Mouse (Mus musculus): Measurements from ENCODE around the gene Arl2bp.

Arl2bp gene

DNA sequence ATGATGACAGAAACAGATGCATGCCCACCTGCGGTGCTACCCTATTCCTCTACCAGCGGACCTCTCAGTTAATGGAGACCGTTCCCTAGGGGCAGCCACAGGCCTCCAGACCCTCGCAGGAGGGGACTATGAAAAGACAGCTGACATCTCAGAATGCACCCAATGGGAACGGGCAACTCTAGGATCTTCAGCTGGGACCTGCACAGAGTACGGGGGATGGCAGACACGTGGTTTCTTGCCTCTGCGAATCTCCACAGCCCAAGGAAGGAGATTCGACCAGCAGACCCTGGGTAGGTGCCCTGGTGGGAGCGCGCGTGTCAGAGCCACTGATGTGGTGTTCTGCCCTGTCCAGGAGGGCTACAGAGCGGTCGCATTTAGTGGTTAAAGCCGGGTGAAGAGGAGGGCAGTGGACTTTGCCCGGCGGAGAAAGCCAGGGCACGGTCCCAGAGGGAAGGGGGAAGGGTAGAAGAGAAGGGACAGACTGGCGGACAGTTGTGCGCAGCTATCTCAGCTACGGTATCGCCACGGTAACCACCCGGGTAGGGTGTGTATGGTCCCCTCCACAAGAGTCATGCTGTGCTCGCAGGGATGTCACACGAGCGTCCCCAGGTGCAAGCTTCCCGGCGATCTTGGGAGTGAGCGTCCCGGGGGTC lies 29.1 kb downstream of the Arl2bp start:
- peak; percentile 53 for DNase-seq (ENCODE audit: extremely low spot score, low spot score)

GRCm38 (mm10) chr8:94695994-94696384 lies 29.6 kb downstream of the Arl2bp start, which contains the start of gene Pllp:
Pllp (minus strand) TSS chr8:94696278.
- no peak for DNase-seq (ENCODE audit: extremely low spot score, low spot score)

DNA sequence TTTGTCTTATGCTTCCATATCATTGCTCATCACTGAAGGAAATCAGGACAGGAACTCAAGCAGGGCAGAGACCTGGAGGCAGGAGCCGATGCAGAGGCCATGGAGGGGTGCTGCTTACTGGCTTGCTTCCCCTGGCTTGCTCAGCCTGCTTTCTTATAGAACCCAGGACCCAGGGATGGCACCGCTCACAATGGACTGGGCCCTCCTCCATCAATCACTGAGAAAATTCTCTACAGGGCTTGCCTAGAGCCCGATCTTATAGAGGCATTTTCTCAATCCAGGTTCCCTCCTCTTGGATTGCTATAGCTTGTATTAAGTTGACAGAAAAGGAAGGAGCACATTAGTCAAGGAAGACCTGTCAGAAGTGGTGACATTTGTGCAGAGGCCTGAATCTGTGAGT lies 30.2 kb downstream of the Arl2bp start:
- DNase-seq (ENCODE audit: extremely low spot score, low spot score), result no peak

GRCm38 (mm10) chr8:94697956-94698355 lies 31.6 kb downstream of the Arl2bp start:
- DNase-seq (ENCODE audit: extremely low spot score, low spot score), result no peak

- DNase-seq (ENCODE audit: extremely low spot score, low spot score), result no peak
Observed at GRCm38 (mm10) chr8:94699366-94699765, 33.0 kb downstream of the Arl2bp start.

GRCm38 (mm10) chr8:94700421-94700935 lies 34.1 kb downstream of the Arl2bp start:
- DNase-seq (ENCODE audit: extremely low spot score, low spot score), result no peak

GRCm38 (mm10) chr8:94702156-94702555 lies 35.8 kb downstream of the Arl2bp start:
- DNase-seq (ENCODE audit: extremely low spot score, low spot score), result no peak

DNA sequence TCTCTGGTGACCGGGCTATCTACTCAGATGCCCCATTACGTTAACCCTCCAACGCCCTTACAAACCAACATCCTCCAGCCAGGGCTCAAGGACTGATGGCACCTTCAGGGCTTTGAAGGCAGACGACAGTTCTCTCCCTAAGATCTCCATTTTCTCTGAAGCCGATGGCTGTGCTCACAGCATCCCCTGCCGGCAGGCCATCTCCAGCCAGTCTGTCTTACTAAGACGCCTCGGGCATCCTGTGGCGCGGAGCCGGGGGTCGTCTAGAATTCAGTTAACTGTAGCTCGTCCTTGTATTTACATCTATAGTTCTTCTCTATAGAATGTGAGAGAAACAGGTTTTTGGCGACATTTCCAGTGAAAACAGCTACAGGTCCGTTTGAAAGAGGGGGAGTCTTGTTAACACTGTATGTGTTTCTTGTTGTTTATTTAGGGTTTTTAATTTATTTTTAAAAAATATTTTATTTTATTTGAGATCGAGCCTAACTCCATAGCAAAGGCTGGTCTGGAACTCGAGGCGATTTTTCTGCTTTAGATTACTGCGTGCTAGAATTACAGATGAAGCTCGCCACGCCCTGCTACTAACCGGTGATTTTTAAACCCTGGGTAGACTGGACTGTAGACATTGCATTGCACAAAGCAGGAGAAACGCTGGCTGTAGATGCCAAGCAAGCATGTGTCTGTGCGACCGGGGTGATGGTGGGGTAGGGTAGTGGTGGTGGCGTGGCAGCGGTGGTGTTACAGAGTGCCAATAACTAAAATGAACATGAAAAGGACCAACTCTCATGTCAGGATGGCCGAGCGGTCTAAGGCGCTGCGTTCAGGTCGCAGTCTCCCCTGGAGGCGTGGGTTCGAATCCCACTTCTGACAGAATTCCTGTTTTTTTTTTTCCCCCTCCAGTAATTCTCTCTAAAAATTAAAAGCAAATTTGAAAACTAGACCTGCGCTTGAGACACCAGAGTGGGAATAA lies 36.7 kb downstream of the Arl2bp start:
- DNase-seq (ENCODE audit: extremely low spot score, low spot score), result peak; percentile 83

GRCm38 (mm10) chr8:94703972-94704668 lies 37.7 kb downstream of the Arl2bp start:
- DNase-seq (ENCODE audit: extremely low spot score, low spot score), result peak; percentile 100

- no peak for DNase-seq (ENCODE audit: extremely low spot score, low spot score)
Observed at GRCm38 (mm10) chr8:94704669-94704984, 38.2 kb downstream of the Arl2bp start.

- no peak for DNase-seq (ENCODE audit: extremely low spot score, low spot score)
Observed at GRCm38 (mm10) chr8:94705581-94706245, 39.3 kb downstream of the Arl2bp start.

- no peak for DNase-seq (ENCODE audit: extremely low spot score, low spot score)
Observed at GRCm38 (mm10) chr8:94706732-94707395, 40.5 kb downstream of the Arl2bp start.

DNA sequence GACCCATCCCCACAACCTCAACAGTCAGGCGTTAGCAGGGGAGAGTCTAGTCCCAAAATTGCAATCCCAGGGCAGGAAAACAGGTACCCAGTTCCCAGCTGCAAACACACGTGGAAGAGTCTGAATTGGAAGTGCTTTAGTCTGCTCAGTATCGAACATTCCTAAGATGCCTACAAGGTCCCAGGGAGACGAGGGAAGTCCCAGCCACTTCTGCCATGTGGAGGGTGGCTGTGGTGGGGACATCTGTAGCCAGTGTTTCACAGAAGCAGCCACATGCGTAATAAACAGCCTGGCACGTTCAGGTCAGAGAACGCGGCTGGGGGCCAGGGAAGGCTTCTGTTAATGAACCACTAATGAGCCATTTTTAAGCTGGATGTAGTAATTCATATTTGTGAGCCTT lies 43.9 kb downstream of the Arl2bp start:
- DNase-seq (ENCODE audit: extremely low spot score, low spot score), result no peak

DNA sequence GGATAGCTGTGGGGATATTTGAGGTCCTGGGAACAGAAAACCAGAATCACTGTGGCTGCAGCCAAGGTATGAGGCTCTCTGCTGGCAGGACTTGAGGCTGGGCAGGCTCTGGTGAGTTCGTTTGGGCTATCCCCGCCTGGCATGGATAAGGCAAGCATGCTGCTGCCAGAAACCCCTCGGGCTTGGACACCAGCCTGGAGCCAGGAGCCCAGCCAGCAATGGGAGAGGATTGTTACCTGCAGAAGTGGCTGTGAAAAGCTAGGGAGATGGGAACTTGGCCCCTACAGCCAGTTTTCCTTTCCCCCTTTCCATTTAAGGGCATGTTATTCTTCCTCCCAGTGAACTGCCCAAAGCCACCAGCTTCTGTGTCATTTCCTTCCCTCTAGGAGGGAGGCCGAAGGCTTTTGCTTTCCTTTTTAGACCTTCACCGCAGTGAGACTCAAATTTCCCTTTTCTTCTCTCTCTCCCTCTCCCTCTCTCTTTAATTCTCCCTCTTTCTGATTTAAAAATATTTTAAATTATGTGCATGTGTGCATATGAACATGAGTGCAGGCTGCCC lies 44.8 kb downstream of the Arl2bp start:
- DNase-seq (ENCODE audit: extremely low spot score, low spot score), result no peak

DNA sequence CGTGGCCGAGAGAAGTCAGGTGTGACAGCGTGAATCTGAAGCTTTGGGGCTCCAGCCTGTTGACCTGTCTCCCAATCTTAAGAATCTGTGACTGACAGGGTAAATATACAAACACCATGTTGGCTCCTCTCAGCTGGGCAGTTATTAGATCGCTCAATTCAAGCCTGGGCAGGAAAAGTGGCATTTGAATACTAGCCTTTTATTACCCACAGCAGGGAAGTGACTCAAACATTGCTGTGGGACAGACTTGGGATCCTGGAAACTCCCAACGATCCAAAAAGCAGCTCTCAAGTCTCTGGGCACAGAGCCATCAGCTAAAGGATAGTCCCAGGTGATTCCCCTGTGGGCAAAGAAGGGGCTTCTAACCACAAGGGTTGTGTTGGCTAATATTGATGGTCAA lies 48.2 kb downstream of the Arl2bp start:
- DNase-seq (ENCODE audit: extremely low spot score, low spot score), result no peak

DNA sequence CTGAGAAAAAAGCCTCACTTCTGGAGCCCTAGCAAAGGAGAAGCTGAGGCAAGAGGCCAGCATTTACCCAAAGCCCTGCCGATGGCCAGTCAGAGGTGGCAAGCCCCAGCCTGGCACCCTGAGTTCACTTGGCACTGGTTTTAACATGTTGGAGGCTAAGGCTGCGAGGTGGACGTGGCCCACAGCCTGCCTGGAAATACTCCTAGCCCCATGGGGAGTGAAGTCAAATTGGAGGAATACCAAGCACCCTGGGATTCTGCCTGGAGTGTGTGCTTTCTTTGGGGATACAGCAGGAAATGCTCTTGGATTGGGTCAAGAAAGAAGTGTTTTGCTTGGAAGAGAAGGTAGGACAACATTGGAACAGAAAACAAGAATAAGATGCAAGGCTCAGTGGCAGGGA lies 49.5 kb downstream of the Arl2bp start:
- DNase-seq (ENCODE audit: extremely low spot score, low spot score), result no peak

DNA sequence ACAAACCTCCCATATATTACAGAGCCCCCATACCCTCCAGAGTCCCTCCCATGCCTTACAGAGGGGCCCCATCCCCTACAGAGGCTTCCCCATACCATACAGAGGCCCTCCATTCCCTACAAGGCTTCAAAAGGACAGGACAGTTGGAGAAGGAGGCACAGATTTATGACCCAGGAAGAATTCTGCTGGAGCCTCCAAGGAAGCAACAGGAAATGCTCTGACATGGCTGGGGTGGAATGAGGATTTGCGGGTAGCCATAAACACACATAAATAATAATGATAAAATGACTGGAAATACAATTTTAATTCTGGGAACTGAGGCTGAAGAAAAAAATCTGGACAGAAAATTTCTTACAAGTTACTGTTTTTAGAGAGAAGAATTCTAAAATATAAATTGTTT lies 50.4 kb downstream of the Arl2bp start:
- DNase-seq (ENCODE audit: extremely low spot score, low spot score), result no peak
